Mouse (Mus musculus) urinary bladder, postnatal 25 days (tissue): ENCODE measurements around the gene Iqschfp.

Experiments
- DNase-seq: peaks from one replicate; pipeline ENCODE4 v3.0.0; 2022; ENCODE audit warnings: low spot score

Iqschfp gene

GRCm38 (mm10) chr3:68527182-68527581, 635.1 kb downstream of the Iqschfp start:
- no peak for DNase-seq

DNA sequence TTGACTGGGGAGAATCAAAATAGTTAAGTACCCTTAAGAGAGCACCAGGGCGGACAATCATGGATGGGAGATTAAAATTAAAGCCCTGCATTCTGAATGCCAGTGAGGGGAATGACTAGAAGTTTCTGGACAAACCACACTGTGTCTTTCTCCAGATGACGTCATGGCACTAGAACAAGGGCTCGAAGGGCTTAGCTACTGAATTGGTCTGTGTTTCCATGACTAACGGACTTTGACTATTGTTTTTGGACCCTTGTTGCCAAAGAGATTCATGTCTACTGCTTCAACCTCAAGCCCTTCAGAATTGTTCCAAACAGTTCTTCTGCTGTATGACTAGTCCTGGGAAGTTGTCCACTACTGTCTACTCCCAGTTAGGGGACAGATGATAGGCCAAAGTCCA, 639.9 kb downstream of the Iqschfp start:
- no peak for DNase-seq

DNA sequence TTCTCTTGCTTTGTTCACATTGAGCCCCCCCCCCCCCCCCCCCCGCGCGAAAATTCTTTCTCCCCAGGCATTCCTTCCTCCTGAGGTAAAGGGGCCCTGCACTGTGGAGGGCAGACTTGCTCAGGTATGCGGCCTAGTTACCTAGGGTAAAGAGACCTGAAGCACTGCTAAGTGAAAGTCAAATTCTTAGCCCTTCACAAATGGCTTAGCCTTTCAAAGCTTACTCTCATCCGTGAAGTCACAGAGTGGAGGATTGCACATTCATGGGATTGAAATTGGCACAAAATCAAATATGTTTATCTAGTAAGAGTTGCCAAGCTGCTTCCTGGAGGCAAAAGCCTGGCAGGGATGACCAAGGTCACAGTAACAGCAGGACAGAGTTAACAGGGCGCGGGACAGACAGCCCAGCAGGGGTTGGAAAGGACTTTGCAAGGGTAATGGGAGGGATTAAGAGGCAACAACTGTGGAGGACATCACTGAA, 642.6 kb downstream of the Iqschfp start:
- DNase-seq: no peak

DNA sequence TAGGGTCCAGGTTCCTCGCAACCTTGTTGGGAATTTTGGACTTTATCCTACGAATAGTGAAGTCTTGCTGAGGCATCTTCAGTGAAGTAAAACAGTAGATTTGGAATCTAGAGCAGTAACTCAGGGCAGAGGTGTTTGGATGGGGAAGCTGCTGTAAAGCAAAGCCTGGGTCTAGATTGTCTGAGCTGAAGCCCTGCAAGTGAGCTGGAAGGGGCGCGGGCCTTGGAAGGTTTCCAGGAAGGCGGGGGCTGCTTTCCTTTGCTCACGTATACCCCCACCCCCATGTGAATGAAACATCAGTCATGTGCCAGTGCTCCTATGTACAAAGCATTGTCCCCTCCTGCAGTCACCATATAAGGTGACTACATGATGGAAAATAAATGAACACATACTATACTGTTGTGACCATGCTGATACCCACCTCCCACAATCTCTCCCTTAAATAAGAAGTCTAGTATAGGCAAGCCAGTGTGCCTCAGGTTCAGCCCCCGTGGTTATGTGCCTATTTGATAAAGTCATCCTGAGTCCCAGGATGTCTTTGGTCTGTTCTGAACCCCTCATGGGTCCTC, 643.2 kb downstream of the Iqschfp start:
- DNase-seq: no peak

GRCm38 (mm10) chr3:68536071-68536470, 644.0 kb downstream of the Iqschfp start:
- DNase-seq: no peak

DNA sequence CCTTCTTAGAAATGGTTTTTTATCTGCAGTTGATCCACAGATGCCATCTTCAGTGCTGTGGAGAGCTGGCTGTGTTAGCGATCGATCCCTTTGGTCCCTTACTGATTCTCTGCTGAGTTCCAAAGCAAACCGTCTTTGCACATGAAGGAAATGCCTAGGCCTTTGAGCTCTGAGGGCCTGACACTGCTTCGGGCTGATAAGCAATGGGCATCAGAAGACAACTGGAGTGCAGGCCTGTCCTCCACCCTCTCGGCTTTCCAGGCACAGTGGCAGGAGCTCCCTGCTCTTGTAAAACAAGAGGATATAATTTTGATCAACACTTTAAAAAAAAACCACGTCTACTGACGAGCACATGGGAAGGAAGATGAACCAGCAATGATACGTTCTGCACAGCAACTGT, 649.7 kb downstream of the Iqschfp start:
- no peak for DNase-seq

- DNase-seq: peak; percentile 22
These were observed 651.0 kb downstream of the Iqschfp start for GRCm38 (mm10) chr3:68542944-68543501.

- DNase-seq: no peak
These were observed 652.8 kb downstream of the Iqschfp start for GRCm38 (mm10) chr3:68544811-68545210.

GRCm38 (mm10) chr3:68545898-68546297, 653.9 kb downstream of the Iqschfp start:
- no peak for DNase-seq

DNA sequence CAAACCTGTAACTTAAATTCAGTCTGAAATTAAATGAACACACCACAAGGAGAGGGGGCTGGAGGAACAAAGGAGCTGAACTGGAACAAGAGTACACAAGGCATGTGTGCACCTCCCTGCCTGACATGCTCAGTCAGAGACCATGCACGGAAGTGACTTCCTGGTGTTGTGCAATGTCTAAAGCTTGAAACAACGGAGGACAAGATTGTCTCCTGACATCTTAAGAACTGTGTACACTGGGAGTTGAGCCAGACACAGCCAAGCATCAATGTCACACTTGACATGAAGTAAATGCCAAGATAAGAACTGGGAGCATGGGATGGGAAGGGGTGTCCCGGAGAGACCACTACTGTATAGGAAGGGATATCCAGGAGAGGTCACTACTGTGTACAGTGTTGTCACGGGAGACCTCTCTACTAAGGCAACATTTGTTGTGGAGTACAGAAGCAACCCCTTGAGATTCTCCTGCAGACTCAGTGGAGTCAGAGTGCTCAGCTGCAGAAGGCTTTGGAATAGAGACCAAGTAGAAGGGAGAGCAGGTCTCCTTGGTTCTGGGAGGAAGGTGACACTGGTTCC, 663.1 kb downstream of the Iqschfp start:
- no peak for DNase-seq

GRCm38 (mm10) chr3:68556891-68557290, 664.9 kb downstream of the Iqschfp start:
- no peak for DNase-seq

GRCm38 (mm10) chr3:68558744-68559143, 666.7 kb downstream of the Iqschfp start:
- no peak for DNase-seq

- no peak for DNase-seq
These were observed 668.0 kb downstream of the Iqschfp start for GRCm38 (mm10) chr3:68560057-68560456.

GRCm38 (mm10) chr3:68562838-68563237, 670.8 kb downstream of the Iqschfp start:
- no peak for DNase-seq

- no peak for DNase-seq
These were observed 671.9 kb downstream of the Iqschfp start for GRCm38 (mm10) chr3:68563922-68564321.

GRCm38 (mm10) chr3:68564978-68565674, 673.1 kb downstream of the Iqschfp start:
- no peak for DNase-seq

DNA sequence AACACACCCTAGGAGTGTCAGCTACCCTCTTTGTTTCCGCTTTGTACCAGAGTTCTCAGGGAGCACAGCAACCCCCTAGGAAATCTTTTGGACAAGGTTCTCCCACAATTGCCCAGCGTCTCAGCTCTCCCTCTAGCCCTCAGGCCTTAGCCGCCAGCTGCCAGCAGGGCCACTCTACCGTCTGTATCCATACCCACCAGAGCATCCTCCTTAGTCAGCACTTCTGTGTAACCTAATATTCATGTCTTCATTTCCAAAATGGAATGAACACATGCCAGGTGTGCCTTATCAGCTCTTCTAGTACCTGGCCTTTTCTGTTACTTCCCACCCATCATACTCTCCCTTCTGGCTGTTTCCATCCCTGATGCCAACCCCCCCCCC, 673.6 kb downstream of the Iqschfp start:
- DNase-seq: no peak

- no peak for DNase-seq
These were observed 675.5 kb downstream of the Iqschfp start for GRCm38 (mm10) chr3:68567581-68567980.

- no peak for DNase-seq
These were observed 676.1 kb downstream of the Iqschfp start for GRCm38 (mm10) chr3:68568149-68568548.

- DNase-seq: no peak
These were observed 676.7 kb downstream of the Iqschfp start for GRCm38 (mm10) chr3:68568716-68569115.

GRCm38 (mm10) chr3:68570319-68570718, 678.3 kb downstream of the Iqschfp start:
- DNase-seq: no peak

DNA sequence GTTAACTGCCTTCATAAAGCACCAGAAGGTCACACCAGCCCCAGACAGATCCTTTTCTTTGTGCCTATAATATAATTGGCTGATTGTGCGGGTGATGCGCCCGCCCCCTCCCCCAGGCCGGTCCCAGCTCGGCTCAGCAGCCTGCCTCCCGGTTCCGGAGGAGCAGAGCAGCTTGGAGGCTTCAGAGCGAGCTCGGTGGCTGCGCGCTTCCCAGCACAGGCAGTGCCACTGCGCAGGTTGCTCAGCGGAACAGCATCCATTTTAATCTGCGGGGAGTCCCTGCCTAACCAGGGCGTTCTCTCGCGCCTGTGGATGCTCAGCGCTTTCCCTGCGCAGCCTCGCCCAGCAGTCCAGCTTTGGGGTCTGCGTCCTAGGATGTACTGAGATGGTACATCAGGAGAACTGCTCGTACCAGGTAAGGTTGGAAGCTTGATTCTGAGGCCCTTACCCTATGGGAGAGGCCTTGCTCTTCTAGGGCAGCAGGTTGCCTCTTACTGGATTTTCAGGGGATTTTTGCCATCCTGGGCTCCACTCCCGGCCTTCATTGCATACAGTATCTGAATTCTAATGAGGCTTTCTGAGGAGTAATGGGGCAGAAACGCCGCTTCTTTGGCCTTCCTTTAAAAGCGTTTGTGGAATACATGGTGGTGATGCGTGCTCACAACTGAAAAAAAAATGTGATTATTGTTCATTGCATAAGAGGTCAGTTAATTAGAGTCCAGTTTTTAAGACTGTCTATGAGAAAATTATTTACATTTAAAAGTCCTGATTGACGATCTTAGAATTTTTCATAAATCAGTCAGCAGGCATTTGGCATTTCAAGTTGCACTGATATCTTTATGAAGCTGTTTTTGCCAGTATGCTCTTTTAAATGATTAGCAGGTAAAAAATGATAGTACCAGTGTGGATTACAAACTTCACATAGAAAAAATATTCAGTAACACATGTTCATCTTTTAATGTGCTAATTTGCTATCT, 680.5 kb downstream of the Iqschfp start:
- no peak for DNase-seq
